Mouse (Mus musculus): Measurements from ENCODE around the gene Rpusd1.

Gene Rpusd1

DNA sequence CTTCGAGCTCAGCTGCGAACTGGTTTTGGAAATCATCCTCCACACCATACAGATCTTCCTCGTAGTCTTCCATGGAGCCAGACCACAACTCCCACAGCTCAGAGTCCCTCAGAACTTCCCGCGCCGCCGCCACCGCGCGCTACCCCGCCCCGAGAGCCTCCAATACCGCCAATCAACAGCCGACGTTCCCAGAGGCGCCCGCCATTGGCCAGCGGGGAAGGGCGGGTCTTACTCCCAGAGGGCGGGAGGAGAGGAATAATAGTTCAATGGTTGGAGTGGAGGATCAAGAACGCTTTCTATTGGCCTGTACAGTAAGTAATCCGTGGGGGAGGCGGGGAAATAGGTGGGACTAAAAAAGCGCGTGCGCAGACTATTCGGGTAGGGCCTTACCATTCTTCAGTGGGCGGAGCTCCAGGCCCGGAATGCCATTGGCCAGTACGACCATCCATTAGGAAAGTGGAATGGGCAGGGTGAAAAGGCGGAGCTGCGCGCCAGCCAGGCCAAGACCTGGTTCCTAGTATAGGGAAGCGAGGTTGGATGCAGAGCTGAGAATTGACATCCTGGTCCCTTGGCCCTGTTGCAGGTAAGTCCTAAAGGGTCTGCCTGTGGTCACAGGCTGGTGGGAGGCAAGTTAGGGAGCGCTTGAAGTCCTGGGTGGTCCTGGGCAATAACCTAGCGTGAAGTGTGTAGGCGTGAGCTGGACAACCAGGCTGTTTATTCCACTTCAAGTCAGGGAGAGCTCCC is at the start of gene Rpusd1, which contains the start of gene Chtf18:
Rpusd1 (plus strand) TSS at position 406 of the 744 bp plus-strand sequence.
Chtf18 (minus strand) TSS at position 155 of the 744 bp plus-strand sequence.
- DNase-seq (ENCODE audit: low read depth, low spot score) = peak; percentile 100

DNA sequence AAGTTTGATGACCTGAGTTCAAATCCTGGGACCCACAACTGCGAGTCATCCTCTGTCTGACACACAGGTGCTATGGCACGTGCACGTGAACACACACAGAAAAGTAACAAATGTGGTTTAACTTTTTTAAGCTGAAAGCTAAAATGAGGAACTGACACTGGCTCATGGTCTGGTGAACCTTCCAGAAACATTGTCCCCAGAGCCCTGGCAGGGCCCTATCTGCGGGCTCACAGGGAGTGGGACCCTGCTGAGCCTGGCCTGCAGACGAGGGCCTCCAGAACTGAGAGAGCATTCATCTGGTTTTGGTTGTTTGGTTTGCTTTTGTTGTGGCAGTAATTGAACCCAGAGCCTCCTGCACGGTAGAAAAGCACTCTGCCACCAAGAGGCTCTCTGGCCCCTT is 49.5 kb upstream of the Rpusd1 start:
- no peak for DNase-seq (ENCODE audit: low read depth, low spot score)

DNA sequence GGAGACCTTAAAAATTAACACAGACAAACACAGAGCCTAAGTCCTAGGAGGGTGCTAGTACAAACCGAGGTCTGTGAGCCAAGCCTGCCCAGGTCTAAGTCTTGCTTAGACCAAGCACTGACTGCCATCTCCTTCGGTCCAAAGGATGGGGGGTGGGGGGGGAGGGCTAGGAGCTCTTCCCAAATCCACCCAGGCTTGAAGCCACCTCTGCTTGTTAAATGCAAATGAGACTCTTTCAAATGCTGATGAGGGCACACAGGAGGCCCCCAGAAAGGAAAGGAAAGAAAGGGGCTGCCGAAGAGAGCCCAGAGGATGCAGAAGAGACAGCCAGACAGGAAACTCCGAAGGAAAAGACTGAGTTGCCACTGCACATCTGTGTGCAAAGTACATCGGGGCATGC is 47.7 kb upstream of the Rpusd1 start:
- peak; percentile 92 for DNase-seq (ENCODE audit: low read depth, low spot score)

DNA sequence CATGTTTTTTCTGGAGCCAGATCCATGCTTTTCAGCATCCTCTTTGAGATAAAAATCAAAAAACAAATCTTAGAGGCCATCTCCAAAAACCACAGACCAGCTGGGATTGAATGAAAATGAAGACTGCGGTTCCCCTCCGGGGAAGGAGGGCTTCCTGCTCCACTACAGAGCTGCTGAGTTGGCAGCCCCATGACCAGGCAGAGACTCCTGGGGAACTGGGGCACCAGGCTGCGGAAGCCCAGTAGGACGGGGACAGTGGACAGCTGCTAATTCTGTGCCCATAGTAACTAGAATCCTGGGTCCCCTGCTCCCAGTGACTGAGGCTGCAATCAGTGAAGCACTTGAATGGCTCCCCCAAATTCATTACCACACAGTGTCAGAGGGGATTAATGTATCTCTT is 45.8 kb upstream of the Rpusd1 start:
- no peak for DNase-seq (ENCODE audit: low read depth, low spot score)

DNA sequence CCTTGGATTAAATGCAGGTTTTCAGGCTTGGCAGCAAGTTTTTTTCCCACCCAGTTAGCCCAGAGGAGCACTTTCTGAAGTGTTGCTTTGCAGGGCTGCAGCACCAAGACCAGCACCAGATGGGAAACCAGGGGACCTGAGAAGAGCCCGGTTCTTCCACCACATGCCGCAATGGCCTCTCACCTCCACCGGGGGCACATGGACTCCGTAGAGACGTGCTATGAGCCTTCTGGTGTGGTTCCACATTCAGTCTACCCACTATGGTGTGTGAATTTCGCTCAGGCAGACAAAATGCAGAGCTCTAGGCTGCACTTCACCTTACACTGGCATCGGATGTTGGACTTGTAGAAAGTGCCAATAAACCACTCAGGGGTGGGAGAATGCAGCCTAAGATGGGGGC is 41.1 kb upstream of the Rpusd1 start:
- peak; percentile 52 for DNase-seq (ENCODE audit: low read depth, low spot score)

DNA sequence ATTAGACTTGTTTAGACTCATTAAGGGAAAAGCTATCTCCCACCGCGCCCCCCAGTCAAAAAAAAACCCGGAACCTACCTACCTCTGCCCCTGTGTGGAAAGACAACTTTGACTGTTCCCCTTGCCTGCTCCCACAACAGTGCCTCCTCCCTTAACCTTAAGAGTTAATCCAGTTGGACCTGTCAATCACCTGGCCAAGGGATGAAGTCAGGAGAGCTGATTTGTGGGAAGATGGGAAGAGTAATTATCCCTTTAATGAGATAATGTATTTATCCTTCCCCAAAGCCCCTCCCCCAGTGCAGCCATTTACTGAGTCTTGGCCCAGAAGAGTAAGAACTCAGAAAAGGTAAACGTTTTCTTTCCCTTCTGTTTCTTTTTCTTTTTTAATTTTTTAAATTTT is 38.5 kb upstream of the Rpusd1 start:
- no peak for DNase-seq (ENCODE audit: low read depth, low spot score)

DNA sequence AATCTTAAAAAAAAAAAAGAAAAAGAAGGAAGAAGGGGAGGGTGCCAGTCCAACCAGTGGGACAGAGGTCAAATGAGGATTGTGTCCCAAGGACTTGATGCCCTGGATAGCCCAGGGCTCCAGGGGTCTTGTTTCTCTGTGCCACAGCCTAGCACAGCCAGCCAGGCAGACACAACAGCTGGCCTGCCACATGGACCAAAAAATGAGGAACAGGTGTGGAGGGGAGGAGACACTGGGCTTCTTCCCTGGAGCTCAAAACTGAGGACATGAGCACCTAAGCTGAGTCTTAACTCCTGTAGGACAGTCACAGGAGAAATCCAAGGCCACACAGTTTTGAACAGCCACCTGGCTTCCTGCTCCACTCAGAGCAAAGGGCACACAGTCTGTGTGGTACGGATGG is 31.2 kb upstream of the Rpusd1 start:
- no peak for DNase-seq (ENCODE audit: low read depth, low spot score)

DNA sequence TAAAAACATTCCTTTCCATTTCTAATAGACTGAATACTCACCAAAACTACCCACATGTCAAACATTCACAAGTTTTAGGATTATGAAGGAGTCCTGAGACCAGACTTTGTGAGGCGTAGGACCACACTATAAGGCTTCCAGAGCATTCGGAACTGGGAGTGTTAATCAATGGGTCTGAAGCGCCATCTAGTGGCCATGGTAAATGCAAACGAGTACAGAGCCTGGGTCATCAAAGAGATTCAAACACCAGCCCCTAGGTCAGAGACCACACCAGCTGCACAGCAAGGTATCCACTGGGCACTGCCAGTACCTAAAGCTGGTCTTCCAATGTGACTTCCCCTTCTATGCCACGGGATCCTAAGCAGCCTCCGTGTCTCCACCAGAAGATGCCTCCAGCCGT is 29.0 kb upstream of the Rpusd1 start:
- DNase-seq (ENCODE audit: low read depth, low spot score) = peak; percentile 84

DNA sequence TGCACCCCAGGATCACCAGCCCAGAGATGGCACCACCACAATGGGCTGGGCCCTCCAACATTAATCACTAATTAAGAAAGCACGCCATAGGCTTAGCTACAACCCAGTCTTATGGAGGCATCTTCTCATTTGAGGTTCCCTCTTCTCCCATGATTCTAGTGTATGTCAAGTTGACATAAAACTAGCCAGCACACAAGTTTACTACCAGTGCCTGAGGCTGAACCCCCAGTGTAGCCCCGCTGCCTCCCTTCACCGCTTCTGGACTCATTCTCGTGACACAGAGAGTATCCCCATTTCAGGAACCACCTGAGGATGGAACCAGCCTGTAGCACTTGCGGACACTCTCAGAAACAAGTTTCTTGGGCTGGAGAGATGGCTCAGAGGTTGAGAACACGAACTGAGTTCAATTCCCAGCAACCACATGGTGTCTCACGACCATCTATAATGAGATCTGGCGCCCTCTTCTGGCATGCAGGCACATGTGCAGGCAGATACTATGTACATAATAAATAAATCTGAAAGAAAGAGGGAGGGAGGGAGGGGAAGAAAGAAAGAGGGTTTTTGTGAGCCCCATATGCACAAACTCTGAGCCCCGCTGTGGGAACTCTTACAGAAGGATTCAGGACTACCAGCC is 26.5 kb upstream of the Rpusd1 start:
- DNase-seq (ENCODE audit: low read depth, low spot score) = peak; percentile 81

DNA sequence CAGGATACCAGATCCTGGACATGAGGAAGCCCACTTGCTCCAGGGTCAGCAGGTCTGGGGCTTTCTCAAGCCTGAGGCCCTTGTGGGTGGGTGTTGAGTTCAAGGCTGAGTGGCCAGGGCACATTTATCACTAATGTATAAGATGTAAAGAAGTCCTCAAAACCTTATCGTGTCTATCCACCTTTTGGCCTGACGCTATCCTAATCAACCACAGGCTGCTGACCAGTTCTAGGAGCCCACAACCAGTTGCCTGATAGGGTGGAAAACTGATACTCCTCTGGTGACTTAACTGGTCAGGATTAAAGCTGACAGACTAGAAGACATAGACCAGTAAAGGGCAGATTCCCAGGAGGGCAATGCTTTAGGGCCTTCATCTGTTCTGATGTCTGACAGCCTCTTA is 17.5 kb upstream of the Rpusd1 start:
- no peak for DNase-seq (ENCODE audit: low read depth, low spot score)

DNA sequence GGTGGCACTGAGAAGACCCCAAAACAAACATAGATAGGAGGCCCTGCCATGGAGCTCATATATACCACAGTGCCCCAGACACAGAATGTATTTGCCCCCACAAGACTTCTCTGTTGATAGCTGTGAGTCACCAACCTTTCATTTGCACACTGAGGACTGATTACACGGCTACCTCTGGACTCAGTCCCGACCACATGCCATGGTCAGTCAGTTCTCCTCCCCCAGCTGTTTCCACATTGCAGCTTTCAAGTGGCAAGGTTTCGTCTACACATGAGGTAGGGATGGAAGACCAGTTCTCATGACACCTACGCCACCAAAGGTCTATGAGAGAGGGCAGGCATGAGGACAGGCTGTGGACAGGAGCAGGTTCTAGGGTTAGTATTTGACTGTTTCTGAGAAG is 16.3 kb upstream of the Rpusd1 start:
- DNase-seq (ENCODE audit: low read depth, low spot score) = no peak

DNA sequence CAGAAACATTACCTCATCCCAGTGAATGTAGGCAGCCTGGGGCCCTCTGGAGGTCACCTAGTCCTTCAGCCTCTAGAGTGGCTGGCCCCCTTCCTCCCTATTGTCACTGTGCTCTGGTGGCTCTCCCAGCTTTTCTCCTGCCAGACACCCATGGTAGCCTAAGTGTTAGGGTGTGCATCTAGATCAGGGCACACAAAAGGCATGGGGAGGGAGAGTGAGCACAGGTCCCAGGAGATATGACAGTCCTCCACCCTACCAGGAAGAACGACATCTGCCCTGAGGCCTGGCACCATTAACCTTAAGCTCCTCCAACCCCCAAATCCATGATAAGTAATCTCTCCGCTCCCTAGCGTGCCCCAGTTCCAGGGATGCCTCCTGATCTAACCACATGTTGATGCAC is 11.8 kb upstream of the Rpusd1 start:
- no peak for DNase-seq (ENCODE audit: low read depth, low spot score)

DNA sequence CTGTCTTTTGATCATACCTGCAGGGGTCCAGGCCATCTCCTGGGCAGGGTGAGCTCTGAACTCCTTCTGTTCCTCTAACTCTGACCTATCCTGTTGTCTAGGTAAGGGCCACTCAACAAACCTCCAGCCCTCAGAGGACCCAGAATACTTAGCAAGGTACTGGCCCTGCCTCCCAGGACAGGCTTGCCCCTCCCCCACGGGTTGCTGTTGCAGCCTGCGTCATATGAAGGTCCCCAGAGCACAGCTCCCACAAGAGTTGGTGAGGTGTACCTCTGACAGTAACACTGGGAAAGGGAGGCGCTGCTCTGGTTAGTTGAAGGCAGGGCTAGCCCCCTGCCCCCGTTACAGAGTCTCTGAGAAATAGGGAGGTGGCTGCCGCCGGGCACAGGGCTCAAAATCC is 11.3 kb upstream of the Rpusd1 start:
- DNase-seq (ENCODE audit: low read depth, low spot score) = no peak

DNA sequence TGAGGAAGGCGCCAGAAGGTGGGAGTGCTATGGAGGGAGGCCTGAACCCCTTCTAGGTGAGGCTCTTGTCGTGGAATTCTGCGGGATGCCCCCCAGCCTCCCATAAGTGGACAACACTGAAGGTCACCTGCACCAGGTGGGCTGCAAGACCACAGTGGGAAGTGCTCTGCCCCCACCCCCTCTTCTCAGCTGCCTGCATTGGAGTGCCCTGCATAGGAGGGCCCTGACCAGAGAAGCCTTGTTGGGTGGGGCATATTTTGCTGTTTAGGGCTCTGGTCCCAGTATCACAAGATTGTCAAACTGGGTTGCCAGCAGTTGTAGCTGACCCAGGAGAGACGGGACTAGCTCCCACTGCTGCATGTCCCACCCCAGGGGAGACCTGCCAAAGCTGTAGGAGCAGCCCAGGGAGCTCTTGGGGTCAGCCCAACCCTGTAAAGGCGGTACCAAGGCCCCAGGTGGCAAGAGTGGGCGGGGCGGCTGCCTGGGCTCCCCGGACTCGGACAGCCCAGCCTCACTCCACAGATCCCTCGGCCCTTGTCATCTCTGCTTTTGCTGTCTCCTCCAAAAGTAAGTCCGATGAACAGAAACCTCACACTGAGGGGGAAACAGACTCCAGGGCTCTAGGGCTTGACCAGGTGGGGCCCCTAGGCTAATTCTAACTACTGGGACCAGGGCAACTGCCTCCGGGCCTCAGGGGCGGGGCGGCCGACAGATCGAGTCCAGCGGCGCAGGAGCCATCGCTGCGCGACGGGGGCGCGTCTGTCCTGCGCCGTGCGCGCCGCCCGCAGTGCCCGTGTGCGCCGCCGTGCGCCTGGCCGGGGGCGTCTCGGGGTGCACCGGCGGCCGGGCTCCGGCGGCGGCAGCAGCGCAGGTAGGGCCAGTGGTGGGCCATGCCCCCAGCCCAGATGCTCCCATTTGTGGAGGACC is 10.5 kb upstream of the Rpusd1 start, which contains the start of gene Gng13:
Gng13 (plus strand) TSS at position 461 of the 927 bp plus-strand sequence.
- peak; percentile 44 for DNase-seq (ENCODE audit: low read depth, low spot score)

DNA sequence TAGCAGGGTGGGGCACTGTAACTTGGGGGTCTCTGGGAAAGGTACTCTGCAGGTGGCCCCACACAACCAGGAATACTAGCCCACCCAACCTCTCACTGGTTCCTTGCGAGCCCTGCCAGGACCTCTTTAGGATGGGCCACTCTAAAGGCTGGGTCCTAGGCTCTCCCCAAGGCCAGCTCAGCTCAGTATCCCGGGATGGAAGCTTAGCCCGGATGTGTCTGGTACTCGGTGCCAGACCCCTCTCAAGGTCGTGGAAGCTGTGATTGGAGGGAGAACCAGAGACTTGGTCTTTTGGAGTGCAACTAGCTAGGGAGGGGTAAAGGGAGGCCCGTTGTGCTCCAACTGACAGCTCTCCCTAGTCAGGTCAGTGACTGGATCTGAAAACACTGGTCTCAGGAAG is 9.8 kb upstream of the Rpusd1 start:
- peak; percentile 33 for DNase-seq (ENCODE audit: low read depth, low spot score)

DNA sequence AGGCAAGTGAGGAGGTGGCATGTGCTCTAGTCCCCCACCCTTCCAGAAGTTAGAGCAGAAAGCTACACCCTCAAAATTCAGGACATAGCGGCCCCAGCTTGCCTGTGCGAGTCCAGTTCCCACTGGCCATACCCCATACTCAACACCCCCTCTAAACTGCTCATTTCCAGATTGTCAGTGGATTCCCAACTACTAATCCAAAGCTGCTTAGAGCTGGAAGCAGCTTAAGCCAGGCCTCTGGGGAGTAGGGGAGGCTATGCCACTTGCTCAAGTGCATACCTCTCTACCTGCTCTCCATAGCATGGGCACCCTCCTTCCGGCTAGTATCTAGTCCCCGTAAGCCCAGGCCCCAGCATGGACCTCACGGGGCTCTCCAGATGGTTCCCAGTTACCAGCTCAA is 6.0 kb upstream of the Rpusd1 start:
- DNase-seq (ENCODE audit: low read depth, low spot score) = no peak

DNA sequence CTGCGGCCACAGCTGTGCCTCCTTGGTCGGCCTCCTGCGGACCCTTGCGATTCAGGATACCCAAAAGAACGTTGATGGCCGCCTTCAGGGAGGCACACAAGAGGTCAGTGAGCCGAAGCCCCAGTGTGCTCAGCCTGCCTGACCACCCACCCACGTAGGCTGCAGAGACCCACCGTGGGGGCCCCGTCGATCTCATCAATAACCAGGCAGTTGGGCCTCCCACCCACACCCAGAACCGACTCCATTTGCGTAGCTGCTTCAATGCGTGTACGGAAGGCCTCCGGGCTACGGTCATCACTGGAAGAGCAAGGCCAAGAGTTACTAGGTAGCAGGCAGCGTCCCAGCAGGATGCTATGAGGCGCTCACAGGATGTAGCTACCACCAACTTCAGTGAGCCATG is 4.0 kb upstream of the Rpusd1 start:
- DNase-seq (ENCODE audit: low read depth, low spot score) = no peak

DNA sequence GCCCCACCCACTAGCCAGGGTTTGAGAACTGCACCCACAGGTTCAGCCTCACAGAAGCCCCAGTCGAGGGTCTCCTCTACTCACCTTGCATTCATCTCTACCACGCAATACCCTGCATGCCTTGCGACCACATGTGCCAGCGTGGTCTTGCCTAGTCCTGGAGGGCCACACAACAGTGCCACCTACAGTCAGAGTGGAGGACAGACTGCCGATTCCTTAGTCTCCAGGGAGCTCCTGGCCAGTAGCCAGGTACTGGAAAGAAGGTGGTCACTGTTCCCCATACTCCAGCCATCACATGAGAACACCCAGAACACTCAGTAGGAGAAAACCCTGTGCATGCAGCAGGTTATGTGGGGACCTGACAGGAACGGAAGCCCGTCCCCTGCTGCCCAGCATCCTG is 3.6 kb upstream of the Rpusd1 start:
- DNase-seq (ENCODE audit: low read depth, low spot score) = peak; percentile 78

DNA sequence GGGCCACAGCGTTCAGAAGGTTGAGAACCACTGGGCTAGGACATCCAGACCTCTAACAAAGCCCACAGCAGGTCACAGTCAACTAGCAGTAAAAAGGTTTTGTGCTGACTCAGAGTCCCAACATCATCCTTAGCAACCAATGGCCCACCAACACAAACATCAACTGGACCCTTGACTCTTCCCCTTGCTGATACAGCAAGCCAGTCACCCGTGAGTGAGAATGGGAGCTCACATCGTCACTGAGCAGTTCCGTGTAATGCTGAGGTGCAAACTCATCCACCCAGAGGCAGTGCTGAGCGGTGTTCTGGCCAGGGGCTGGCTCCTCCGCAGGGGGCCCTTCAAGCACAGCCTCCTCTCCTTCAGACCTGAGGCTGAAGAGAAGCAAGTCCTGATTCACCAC is 2.2 kb upstream of the Rpusd1 start:
- DNase-seq (ENCODE audit: low read depth, low spot score) = no peak

DNA sequence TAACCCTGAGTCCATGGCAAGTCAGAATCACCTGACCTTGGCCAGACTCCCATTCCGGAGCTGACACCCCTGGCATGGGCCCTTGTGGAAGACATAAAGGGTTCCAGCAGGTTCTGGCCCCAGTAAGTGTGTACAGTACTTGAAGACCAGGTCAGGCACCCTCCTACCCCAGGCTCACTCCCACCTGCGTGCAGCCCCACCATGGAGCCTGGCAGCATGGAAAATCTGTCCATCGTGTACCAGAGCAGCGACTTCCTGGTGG is 470 bp downstream of the Rpusd1 start:
- no peak for DNase-seq (ENCODE audit: low read depth, low spot score)

DNA sequence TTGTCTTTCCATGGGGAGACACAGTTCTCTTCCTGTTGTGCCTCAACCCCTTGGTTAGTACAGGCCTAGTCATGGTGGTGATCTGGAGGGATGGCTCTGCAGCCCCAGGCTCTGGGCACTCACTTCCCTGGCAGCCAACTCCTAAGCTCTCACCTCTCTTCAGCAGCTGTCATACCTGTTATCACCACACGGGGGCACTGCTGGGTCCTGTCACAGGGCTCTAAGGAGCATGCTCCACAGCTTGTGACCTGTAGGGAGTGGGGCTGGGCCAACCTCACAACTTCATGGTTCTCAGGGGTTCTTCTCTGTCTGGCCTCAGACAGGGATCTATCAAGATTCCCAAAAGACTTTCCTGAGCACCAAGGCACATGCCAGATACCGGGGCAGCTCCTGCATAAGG is 4.6 kb downstream of the Rpusd1 start:
- DNase-seq (ENCODE audit: low read depth, low spot score) = peak; percentile 77

DNA sequence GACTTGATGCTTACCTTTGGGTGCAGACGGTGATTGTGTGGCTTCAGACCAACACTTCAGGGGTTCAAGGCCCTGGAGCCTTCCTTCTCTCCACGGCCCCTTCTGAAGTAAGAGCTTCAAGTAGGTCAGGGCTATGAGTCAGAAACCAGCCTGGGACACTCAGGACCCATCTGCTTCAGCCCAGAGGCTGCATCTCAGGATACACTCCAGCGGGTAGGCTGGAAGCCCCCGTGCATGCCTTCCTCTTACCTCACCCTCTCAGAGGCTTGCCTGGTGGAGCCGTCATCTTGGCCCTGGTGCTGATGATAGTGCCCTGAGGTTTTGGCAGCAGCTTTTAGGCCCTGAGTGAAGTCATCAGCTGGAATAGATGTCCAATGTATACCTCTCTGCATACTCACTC is 7.8 kb downstream of the Rpusd1 start:
- DNase-seq (ENCODE audit: low read depth, low spot score) = no peak

DNA sequence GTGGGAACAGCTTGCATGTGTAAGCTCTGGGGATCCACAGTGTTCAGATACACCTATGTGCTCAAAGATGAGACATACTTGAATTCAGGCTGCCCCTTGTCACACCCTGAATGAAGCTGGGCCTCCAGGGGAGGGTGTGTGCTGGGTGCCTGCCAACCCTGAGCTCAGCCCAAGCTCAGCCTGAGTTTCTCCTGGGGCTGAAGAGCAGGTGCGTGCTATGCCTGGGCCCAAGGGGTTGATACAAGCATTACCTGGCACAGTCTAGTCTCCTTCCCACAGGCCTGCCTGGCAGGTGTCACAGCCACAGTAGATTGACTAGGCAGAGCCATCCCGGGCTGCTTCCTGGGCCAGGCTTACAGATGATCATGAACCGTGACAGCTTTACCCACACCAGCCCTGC is 8.3 kb downstream of the Rpusd1 start, which contains the start of gene Mslnl:
Mslnl (plus strand) TSS at position 298 of the 400 bp plus-strand sequence.
- no peak for DNase-seq (ENCODE audit: low read depth, low spot score)
